Mouse (Mus musculus): ENCODE data around the gene Glipr2.

GRCm38 (mm10) chr4:44004126-44004525 lies 46.9 kb downstream of the Glipr2 start, which contains the start of gene Clta:
- TF ChIP-seq CTCF (IDR thresholded peaks at IDR 0.05; ENCODE audit: low read depth) = no peak
- peak; percentile 96 for TF ChIP-seq EP300 (IDR thresholded peaks at IDR 0.05; ENCODE audit: low read depth)

Data from liver, embryonic 14.5 days (tissue).